Mouse (Mus musculus) thymus, adult 2 months (tissue): Measurements from ENCODE around the gene Adamts9. TPM values are rescaled to one million over a fixed set of nuclear protein-coding genes. Genes with fewer than 3 reads are reported as not detected.

ENCODE experiments used
- DNase-seq: peaks from one replicate; pipeline ENCODE4 v3.0.0; 2021
- H3K27ac ChIP-seq: fragments of 200-500 bp; 2 replicates; pipeline ENCODE4 v1.5.1; 2012; ENCODE audit warnings: low read length, control low read depth; ENCODE audit not compliant: control insufficient read depth, insufficient read depth
- H3K27me3 ChIP-seq: fragments of 200-500 bp; 2 replicates; pipeline ENCODE4 v1.6.1; 2012; ENCODE audit warnings: mild to moderate bottlenecking, low read length, moderate library complexity, mixed read lengths; ENCODE audit not compliant: control insufficient read depth, insufficient read depth
- H3K36me3 ChIP-seq: fragments of 200-500 bp; 2 replicates; pipeline ENCODE4 v1.6.1; 2012; ENCODE audit warnings: mild to moderate bottlenecking, low read length, moderate library complexity; ENCODE audit not compliant: control insufficient read depth, insufficient read depth
- H3K4me1 ChIP-seq: fragments of 200-500 bp; replicated peaks from 2 replicates; pipeline ENCODE4 v1.6.1; 2012; ENCODE audit warnings: low read length; ENCODE audit not compliant: control insufficient read depth, insufficient read depth
- H3K4me3 ChIP-seq: fragments of 200-500 bp; 2 replicates; pipeline ENCODE4 v1.5.1; 2012; ENCODE audit warnings: mild to moderate bottlenecking, low read length, control low read depth, moderate library complexity; ENCODE audit not compliant: control insufficient read depth, insufficient read depth
- CTCF ChIP-seq: fragments of 200-500 bp; IDR thresholded peaks from 2 replicates; pipeline ENCODE4 v1.5.1; 2012; ENCODE audit warnings: mild to moderate bottlenecking, control low read depth, low read length, moderate library complexity, borderline replicate concordance; ENCODE audit not compliant: control insufficient read depth, poor library complexity, insufficient read depth; ENCODE audit errors: extremely low read depth
- POLR2A ChIP-seq: fragments of 200-500 bp; IDR thresholded peaks from 2 replicates; pipeline ENCODE4 v1.6.1; 2012; ENCODE audit warnings: mild to moderate bottlenecking, low read length, control low read depth, moderate library complexity; ENCODE audit not compliant: control insufficient read depth, poor library complexity, insufficient read depth; ENCODE audit errors: extremely low read depth
- WGBS: fragments of 180-500 bp; shearing (Covaris S2); methylation state at CpG from one replicate; pipeline ENCODE4 v1.1.7; 2018; 5-methylcytosine and 5-hydroxymethylcytosine counted together
- polyA plus RNA-seq: library from polyadenylated mRNA; depleted of rRNA; stranded (reverse); fragments of >200 nt; gene quantifications from 2 replicates; pipeline ENCODE4 v1.2.3, GENCODE M21; 2012

Adamts9 gene
- polyA plus RNA-seq, 1 experiment, result 4.5 TPM

DNA sequence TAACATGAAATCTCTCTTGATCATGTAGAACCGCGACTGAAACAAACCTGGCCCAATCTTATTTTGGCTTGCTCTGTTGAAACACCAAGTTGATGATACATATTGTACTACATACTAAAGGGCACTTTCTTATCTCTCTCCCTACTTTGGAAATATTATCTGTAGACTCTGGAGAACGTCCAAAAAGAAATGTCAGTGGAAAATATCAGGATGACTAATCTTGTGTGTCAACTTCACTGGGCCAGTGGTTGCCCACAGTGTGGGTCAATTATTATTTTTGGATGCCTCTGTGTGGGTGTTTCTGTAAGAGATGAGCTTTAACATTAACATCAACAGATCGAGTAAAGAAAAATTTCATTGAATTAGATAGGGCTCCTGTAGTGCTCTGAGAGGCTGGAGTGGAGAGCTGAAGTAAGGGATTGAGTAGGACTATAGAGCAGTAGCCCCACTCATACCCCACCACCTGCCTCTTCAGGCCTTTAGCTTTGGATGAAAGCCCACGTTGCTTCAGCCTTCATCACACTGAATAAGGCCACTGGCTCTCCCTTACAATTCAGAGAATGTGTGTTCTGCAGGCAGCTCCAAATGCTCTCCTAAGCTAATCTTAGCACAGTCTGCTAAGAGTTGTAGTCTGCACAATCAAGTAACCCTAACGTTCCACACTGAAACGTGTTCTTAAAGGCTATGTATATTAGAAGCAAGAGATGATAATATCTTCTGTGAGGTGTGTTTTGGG is 38.3 kb upstream of the Adamts9 start:
- Histone ChIP-seq H3K36me3 (no peaks in the 10 kb centered on the region), H3K4me3 (no peak overlapping the region), H3K27me3 (no peaks in the 10 kb centered on the region), H3K4me1 (no peaks in the 10 kb centered on the region), H3K27ac (no peak overlapping the region)
- 93% methylated on average over 7 of the region's 7 CpGs for WGBS
- TF ChIP-seq POLR2A (no peak), CTCF (no peak)
- DNase-seq, result no peak

GRCm38 (mm10) chr6:92973340-92973739 is 30.0 kb upstream of the Adamts9 start:
- Histone ChIP-seq H3K27me3 (no peaks in the 10 kb centered on the region), H3K4me3 (no peak overlapping the region), H3K27ac (no peak overlapping the region), H3K4me1 (no peaks in the 10 kb centered on the region), H3K36me3 (no peaks in the 10 kb centered on the region)
- 86% methylated on average over 3 of the region's 3 CpGs for WGBS
- DNase-seq, result no peak
- TF ChIP-seq CTCF (no peak), POLR2A (no peak)

DNA sequence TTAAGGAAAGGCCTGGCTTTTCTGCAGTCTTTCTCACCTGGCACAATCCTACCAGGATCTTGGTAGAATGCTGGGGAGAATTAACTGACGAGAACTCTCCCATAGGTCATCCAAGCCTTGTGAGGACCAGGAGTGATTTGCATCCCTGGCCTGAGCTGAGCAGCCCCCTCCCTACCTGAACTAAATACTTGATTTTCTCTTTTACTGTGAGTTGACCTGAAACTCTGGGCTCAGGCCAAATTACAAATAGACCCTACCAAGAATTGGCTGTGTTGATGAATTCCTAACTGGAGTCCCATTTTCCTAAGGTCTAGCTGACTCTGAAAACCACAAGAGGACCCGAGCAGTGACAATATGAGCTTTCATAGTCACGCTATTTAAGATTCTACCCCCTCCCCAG is 25.4 kb upstream of the Adamts9 start:
- Histone ChIP-seq H3K4me3 (no peak overlapping the region), H3K36me3 (no peaks in the 10 kb centered on the region), H3K27ac (no peak overlapping the region), H3K4me1 (no peaks in the 10 kb centered on the region), H3K27me3 (no peaks in the 10 kb centered on the region)
- no peak for DNase-seq
- WGBS, result 88% methylated on average over 3 of the region's 3 CpGs
- TF ChIP-seq CTCF (no peak), POLR2A (no peak)

DNA sequence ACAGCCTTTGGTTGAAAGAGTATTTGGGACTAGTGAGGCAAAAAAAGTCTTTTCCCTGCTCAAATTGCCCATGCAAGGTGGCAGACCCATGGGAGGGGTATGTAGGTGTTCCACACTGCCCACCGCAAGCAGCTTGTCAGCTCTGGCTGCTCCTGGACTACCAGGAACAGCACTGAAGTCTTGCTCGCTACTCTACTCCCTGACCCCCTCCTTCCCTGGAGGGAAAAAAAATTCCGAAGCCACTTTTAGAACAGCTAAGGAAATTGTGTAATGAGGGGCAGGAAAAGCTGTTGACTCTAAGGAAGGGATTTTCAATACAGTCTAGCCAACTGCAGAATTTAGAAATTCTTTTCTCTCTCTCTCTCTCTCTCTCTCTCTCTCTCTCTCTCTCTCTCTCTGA is 24.9 kb upstream of the Adamts9 start:
- no peak overlapping the region for H3K27ac ChIP-seq
- no peaks in the 10 kb centered on the region for H3K27me3 ChIP-seq
- no peaks in the 10 kb centered on the region for H3K36me3 ChIP-seq
- H3K4me1 ChIP-seq, result no peaks in the 10 kb centered on the region
- 82% methylated on average over 3 of the region's 3 CpGs for WGBS
- DNase-seq, result no peak
- TF ChIP-seq CTCF (no peak), POLR2A (no peak)
- no peak overlapping the region for H3K4me3 ChIP-seq

- no peaks in the 10 kb centered on the region for H3K4me1 ChIP-seq
These were observed 19.7 kb upstream of the Adamts9 start for GRCm38 (mm10) chr6:92962966-92963365.

DNA sequence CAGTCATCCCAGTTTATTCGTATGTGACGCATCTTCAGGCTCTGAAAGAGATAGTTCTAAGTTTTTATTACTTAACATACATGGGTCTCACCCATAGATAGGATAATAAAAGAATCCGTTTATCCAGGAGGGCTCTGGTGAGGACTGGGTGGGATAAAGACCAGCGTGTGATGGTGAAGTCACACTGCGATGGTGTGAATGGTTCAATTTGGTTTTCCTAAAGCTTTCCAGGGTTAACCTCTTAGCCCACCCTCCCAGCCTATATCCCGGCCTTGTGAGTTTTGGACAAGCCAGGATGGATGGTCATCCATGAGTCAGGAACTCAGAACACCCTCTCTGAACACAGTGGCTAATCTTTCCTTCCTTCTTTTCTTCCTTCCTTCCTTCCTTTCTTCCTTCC is 17.7 kb upstream of the Adamts9 start:
- H3K27ac ChIP-seq, result no peak overlapping the region
- WGBS, result 96% methylated on average over 6 of the region's 6 CpGs

More at GRCm38 (mm10) chr6:92962966-92963365, 19.7 kb upstream of the Adamts9 start:
- TF ChIP-seq CTCF (no peak), POLR2A (no peak)
- H3K4me3 ChIP-seq, result no peak overlapping the region
- WGBS, result 88% methylated on average over 3 of the region's 3 CpGs
- no peaks in the 10 kb centered on the region for H3K36me3 ChIP-seq
- no peak overlapping the region for H3K27ac ChIP-seq
- no peak for DNase-seq
- no peaks in the 10 kb centered on the region for H3K27me3 ChIP-seq

More for the DNA sequence above, 17.7 kb upstream of the Adamts9 start:
- no peak for TF ChIP-seq POLR2A
- TF ChIP-seq CTCF, result no peak
- no peaks in the 10 kb centered on the region for H3K27me3 ChIP-seq
- H3K4me3 ChIP-seq, result no peak overlapping the region
- no peaks in the 10 kb centered on the region for H3K4me1 ChIP-seq
- no peaks in the 10 kb centered on the region for H3K36me3 ChIP-seq
- no peak for DNase-seq
